Mouse (Mus musculus): ENCODE measurements around the gene Nup107. TPM values are rescaled to one million over a fixed set of nuclear protein-coding genes. Genes with fewer than 3 reads are reported as not detected.

Nup107 gene
- polyA plus RNA-seq, 1 experiment from 2014 or later, result 104 TPM

DNA sequence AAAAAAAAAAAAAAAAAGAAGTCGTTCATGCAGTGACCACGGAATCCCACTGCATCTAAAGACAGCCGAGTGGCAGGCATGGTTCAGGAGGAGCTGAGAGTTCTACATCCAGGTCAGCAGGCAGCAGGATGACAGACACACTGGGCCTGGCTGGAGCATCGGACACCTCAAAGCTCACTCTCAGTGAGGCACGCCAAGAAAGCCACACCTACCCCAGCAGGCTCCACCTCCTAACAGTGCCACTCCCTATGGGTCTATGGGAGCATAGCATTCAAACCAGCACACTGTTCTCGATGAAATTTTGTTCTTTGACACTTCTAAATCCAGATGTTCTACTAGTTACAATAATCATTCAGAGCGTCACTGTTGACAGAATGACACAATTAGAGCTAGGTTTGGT, 5.2 kb upstream of the Nup107 start:
- Histone ChIP-seq H3K4me3 (ENCODE audit: low read depth, low read length) (no peak overlapping the region), H3K4me1 (replicated peaks; ENCODE audit: control insufficient read depth, insufficient read depth, low read length) (no peaks in the 10 kb centered on the region), H3K27ac (ENCODE audit: low read depth, low read length) (no peak overlapping the region), H3K9me3 (ENCODE audit: control insufficient read depth, low read length) (no peaks in the 10 kb centered on the region; the same call in 1 of the 2 replicates), H3K9ac (ENCODE audit: low read length) (no peak overlapping the region), H3K4me2 (ENCODE audit: low read depth, low read length, severe bottlenecking) (no peak overlapping the region), H3K36me3 (ENCODE audit: control insufficient read depth, insufficient read depth, low read length) (no peaks in the 10 kb centered on the region), H3K27me3 (ENCODE audit: control insufficient read depth, insufficient read depth, low read length) (no peaks in the 10 kb centered on the region)
- no peak for ATAC-seq (replicated peaks; ENCODE audit: low FRiP score)
- peak; percentile 34 for DNase-seq (ENCODE audit: low spot score)
- WGBS, result 82% methylated on average over 7 of the region's 7 CpGs

DNA sequence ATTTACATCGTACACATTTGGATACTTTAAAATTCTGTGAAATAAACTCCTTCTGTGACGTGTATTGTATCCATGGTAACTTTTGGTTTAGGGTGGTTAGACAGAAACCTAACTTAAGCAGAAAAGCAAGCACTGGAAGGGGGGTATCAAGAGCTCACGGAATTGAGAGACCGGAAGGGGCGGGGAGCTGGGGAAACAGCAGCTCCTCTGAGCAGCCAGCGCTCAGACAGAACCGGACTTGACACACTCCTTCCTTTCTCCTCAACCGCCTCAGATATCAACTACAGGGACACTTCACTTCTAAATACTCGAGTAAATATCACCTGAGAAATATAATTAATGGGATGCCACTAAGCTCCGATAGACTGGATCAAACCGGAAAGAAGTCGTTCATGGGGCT, 4.6 kb upstream of the Nup107 start:
- 91% methylated on average over 12 of the region's 12 CpGs for WGBS
- Histone ChIP-seq H3K9ac (ENCODE audit: low read length) (no peak overlapping the region), H3K4me2 (ENCODE audit: low read depth, low read length, severe bottlenecking) (no peak overlapping the region), H3K27ac (ENCODE audit: low read depth, low read length) (no peak overlapping the region), H3K4me3 (ENCODE audit: low read depth, low read length) (no peak overlapping the region), H3K36me3 (ENCODE audit: control insufficient read depth, insufficient read depth, low read length) (no peaks in the 10 kb centered on the region), H3K27me3 (ENCODE audit: control insufficient read depth, insufficient read depth, low read length) (no peaks in the 10 kb centered on the region), H3K4me1 (replicated peaks; ENCODE audit: control insufficient read depth, insufficient read depth, low read length) (no peaks in the 10 kb centered on the region), H3K9me3 (ENCODE audit: control insufficient read depth, low read length) (no peaks in the 10 kb centered on the region; the same call in 1 of the 2 replicates)
- DNase-seq (ENCODE audit: low spot score) (peak; percentile 19), ATAC-seq (replicated peaks; ENCODE audit: low FRiP score) (no peak)

DNA sequence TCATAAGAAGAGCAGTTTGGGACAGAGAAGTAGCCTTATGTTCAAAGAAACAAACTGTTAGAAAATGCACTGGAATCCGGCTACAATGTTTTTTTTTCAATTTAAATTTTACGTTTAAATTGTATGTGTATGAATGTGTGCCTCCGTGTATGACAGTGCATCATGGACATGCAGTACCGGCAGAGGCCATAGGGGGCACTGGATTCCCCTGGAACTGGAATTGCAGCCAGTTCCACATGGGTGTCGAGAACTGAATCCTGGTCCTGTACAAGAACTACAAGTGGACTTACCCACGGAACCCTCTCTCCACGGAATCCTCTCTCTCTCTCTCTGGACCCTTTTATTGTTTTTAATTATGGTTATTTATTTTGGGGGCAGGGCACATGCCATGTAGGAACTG, 3.7 kb upstream of the Nup107 start:
- Histone ChIP-seq H3K4me3 (ENCODE audit: low read depth, low read length) (no peak overlapping the region), H3K4me2 (ENCODE audit: low read depth, low read length, severe bottlenecking) (no peak overlapping the region), H3K4me1 (replicated peaks; ENCODE audit: control insufficient read depth, insufficient read depth, low read length) (peaks cover 4% of the 10 kb centered on the region; the same call in 1 of the 2 replicates), H3K27ac (ENCODE audit: low read depth, low read length) (no peak overlapping the region), H3K36me3 (ENCODE audit: control insufficient read depth, insufficient read depth, low read length) (no peaks in the 10 kb centered on the region), H3K9me3 (ENCODE audit: control insufficient read depth, low read length) (no peaks in the 10 kb centered on the region; the same call in 1 of the 2 replicates), H3K27me3 (ENCODE audit: control insufficient read depth, insufficient read depth, low read length) (no peaks in the 10 kb centered on the region), H3K9ac (ENCODE audit: low read length) (no peak overlapping the region)
- DNase-seq (ENCODE audit: low spot score) (peak; percentile 58), ATAC-seq (replicated peaks; ENCODE audit: low FRiP score) (no peak)
- WGBS, result 93% methylated on average over 7 of the region's 7 CpGs

DNA sequence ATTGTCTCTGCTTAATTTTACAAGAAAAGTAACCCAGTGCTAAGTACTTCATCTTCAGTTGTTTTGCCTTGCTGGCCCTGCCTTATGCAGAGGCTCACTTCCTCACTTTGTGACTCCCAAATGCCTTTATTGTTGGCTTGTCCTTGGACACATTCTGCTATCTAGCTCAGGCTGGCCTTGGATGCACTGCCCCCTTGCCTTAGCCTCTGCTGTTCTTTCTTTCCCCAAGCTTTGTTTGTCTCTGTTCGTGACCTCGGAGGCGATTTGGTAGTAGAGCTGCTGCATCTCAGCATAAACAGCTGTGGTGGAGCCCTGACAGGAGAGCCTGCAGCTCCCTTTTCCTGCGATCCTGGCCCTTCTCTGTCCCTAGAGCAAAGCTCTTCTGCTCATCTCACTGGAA, 2.7 kb upstream of the Nup107 start:
- H3K4me2 ChIP-seq (ENCODE audit: low read depth, low read length, severe bottlenecking), result no peak overlapping the region
- DNase-seq (ENCODE audit: low spot score) (peak; percentile 18), ATAC-seq (replicated peaks; ENCODE audit: low FRiP score) (no peak)
- no peaks in the 10 kb centered on the region for H3K36me3 ChIP-seq (ENCODE audit: control insufficient read depth, insufficient read depth, low read length)
- no peak overlapping the region for H3K4me3 ChIP-seq (ENCODE audit: low read depth, low read length)
- WGBS, result 73% methylated on average over 4 of the region's 4 CpGs
- no peaks in the 10 kb centered on the region; the same call in 1 of the 2 replicates for H3K9me3 ChIP-seq (ENCODE audit: control insufficient read depth, low read length)
- H3K4me1 ChIP-seq (replicated peaks; ENCODE audit: control insufficient read depth, insufficient read depth, low read length), result peaks cover 6% of the 10 kb centered on the region; the same call in 1 of the 2 replicates
- H3K27me3 ChIP-seq (ENCODE audit: control insufficient read depth, insufficient read depth, low read length), result no peaks in the 10 kb centered on the region
- no peak overlapping the region for H3K27ac ChIP-seq (ENCODE audit: low read depth, low read length)
- H3K9ac ChIP-seq (ENCODE audit: low read length), result no peak overlapping the region

DNA sequence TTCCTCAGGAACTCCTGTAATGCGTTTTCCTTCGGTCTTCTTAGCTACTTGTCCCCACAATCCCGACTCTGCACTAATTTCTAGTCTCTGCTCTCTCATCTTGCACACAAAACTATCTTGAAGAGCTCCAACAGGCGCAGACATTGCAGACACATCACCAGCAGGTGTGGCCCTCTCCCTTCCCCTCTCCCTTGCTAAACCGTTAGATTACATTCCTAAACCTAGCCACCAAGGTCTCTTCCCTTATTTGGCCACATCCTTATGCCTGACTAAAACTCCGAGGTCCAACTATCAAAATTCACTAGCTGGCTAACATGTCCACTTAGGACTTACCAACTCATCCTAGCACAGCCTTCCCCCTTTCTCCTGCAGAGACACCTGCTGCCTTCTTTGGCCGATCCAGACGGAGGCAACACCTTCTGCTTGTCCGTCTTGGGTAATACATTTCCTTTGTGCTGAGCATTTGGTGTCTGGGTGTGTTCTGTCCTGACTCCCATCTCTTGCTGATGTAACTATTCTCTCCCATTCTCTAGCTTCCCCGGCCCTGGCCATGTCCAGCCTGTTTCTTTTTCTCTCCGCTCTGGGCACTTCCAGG, 1.0 kb upstream of the Nup107 start:
- DNase-seq (ENCODE audit: low spot score) (peak; percentile 49), ATAC-seq (replicated peaks; ENCODE audit: low FRiP score) (no peak)
- H3K36me3 ChIP-seq (ENCODE audit: control insufficient read depth, insufficient read depth, low read length), result no peaks in the 10 kb centered on the region
- WGBS, result 80% methylated on average over 11 of the region's 11 CpGs
- H3K4me1 ChIP-seq (replicated peaks; ENCODE audit: control insufficient read depth, insufficient read depth, low read length), result peaks cover 6% of the 10 kb centered on the region; the same call in 1 of the 2 replicates
- peak overlapping the region; percentile 88; the same call in 1 of the 2 replicates for H3K4me3 ChIP-seq (ENCODE audit: low read depth, low read length)
- H3K9me3 ChIP-seq (ENCODE audit: control insufficient read depth, low read length), result no peaks in the 10 kb centered on the region; the same call in 1 of the 2 replicates
- H3K4me2 ChIP-seq (ENCODE audit: low read depth, low read length, severe bottlenecking), result peak overlapping the region; percentile 44; the same call in 1 of the 2 replicates
- no peaks in the 10 kb centered on the region for H3K27me3 ChIP-seq (ENCODE audit: control insufficient read depth, insufficient read depth, low read length)
- no peak overlapping the region for H3K27ac ChIP-seq (ENCODE audit: low read depth, low read length)
- peak overlapping the region; percentile 20; the same call in 1 of the 2 replicates for H3K9ac ChIP-seq (ENCODE audit: low read length)

DNA sequence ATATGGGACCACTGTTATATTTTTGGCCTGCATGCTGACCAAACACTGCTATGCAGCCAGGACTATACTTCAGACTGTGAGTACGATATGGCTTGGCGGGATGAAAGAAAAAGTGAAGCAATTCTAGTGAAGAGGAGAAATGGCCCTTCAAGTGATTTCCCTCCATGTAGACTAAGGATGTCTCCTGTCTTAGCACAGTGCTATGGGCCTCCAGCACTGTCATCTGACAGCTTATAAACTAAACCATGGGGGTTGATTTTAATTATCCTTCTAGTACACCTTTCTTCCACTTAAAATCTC, 1.4 kb downstream of the Nup107 start:
- no peak overlapping the region; the same call in 1 of the 2 replicates for H3K9ac ChIP-seq (ENCODE audit: low read length)
- H3K36me3 ChIP-seq (ENCODE audit: control insufficient read depth, insufficient read depth, low read length), result peaks cover 6% of the 10 kb centered on the region

DNA sequence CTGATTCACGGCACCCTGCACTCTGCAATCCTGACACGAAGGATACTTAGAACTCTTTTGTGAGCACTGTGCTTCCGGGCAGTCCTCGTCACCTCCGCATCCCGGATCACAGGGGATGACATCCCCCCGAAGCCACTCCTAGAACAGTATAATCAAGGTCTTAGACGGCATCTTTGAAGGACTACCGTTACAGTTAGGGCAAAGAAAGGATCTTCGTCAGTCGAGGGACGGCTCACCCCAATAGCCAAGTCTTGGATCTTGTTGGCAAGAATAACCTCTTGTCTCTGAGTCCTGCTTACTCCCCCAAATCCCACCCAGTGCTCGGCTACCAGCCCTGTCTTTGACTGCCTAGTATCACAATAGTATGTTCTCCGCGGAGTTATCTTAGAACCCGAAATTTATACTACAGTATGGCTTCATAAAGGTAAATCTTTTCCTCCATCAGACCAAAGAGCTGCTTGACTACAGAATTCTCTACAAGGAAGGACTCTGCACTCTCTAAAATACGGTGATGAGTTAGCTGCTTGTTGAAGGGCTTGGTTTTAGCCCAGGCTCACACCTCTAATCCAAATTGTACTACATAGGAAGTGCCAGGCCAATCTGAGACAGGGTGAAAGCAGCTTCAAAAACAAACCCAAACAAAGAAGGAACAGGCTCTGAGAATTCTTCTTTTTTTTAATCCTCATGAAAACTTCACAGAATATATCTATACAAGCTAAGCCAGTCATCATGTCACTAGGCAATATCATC, 1.9 kb downstream of the Nup107 start:
- Histone ChIP-seq H3K4me2 (ENCODE audit: low read depth, low read length, severe bottlenecking) (no peak overlapping the region), H3K4me3 (ENCODE audit: low read depth, low read length) (no peak overlapping the region)

More for the DNA sequence above, 1.4 kb downstream of the Nup107 start:
- Histone ChIP-seq H3K4me2 (ENCODE audit: low read depth, low read length, severe bottlenecking) (peak overlapping the region; percentile 69; the same call in 1 of the 2 replicates), H3K9me3 (ENCODE audit: control insufficient read depth, low read length) (no peaks in the 10 kb centered on the region), H3K27me3 (ENCODE audit: control insufficient read depth, insufficient read depth, low read length) (no peaks in the 10 kb centered on the region), H3K4me1 (replicated peaks; ENCODE audit: control insufficient read depth, insufficient read depth, low read length) (peaks cover 6% of the 10 kb centered on the region; the same call in 1 of the 2 replicates), H3K27ac (ENCODE audit: low read depth, low read length) (no peak overlapping the region), H3K4me3 (ENCODE audit: low read depth, low read length) (peak overlapping the region; percentile 88; the same call in 1 of the 2 replicates)
- no peak for DNase-seq (ENCODE audit: low spot score)
- no peak for ATAC-seq (replicated peaks; ENCODE audit: low FRiP score)
- 95% methylated on average over 2 of the region's 2 CpGs for WGBS

DNA sequence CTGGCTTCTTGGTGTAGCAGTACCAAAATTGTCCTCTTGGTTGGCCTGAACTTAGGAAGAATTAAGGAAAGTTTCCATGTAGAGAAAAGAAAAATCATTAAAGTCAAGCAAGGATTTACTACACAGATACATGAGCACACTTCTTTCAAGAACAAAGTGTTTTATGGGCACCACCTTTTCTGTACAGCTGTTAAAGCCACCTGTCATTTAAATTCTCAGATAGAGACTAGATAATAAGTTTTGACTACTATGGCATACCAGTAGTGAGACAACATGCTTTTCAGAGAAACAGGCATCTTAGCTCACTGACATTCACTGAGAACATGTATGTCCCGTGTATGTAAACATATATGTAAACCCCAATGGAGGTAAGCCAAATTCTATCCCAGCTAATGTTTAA, 2.5 kb downstream of the Nup107 start:
- no peak overlapping the region for H3K4me3 ChIP-seq (ENCODE audit: low read depth, low read length)
- ATAC-seq (replicated peaks; ENCODE audit: low FRiP score) (no peak), DNase-seq (ENCODE audit: low spot score) (no peak)
- H3K9ac ChIP-seq (ENCODE audit: low read length), result no peak overlapping the region
- no peak overlapping the region for H3K4me2 ChIP-seq (ENCODE audit: low read depth, low read length, severe bottlenecking)
- no peak overlapping the region for H3K27ac ChIP-seq (ENCODE audit: low read depth, low read length)
- H3K27me3 ChIP-seq (ENCODE audit: control insufficient read depth, insufficient read depth, low read length), result no peaks in the 10 kb centered on the region
- no peaks in the 10 kb centered on the region for H3K9me3 ChIP-seq (ENCODE audit: control insufficient read depth, low read length)
- H3K36me3 ChIP-seq (ENCODE audit: control insufficient read depth, insufficient read depth, low read length), result peaks cover 10% of the 10 kb centered on the region
- WGBS, result 95% methylated on average over 1 of the region's 1 CpGs
- peaks cover 6% of the 10 kb centered on the region; the same call in 1 of the 2 replicates for H3K4me1 ChIP-seq (replicated peaks; ENCODE audit: control insufficient read depth, insufficient read depth, low read length)

More for the DNA sequence above, 1.9 kb downstream of the Nup107 start:
- H3K27ac ChIP-seq (ENCODE audit: low read depth, low read length), result no peak overlapping the region
- DNase-seq (ENCODE audit: low spot score) (peak; percentile 33), ATAC-seq (replicated peaks; ENCODE audit: low FRiP score) (no peak)
- WGBS, result 95% methylated on average over 17 of the region's 17 CpGs
- no peaks in the 10 kb centered on the region for H3K9me3 ChIP-seq (ENCODE audit: control insufficient read depth, low read length)
- peaks cover 6% of the 10 kb centered on the region; the same call in 1 of the 2 replicates for H3K4me1 ChIP-seq (replicated peaks; ENCODE audit: control insufficient read depth, insufficient read depth, low read length)
- H3K9ac ChIP-seq (ENCODE audit: low read length), result no peak overlapping the region
- peaks cover 9% of the 10 kb centered on the region for H3K36me3 ChIP-seq (ENCODE audit: control insufficient read depth, insufficient read depth, low read length)
- no peaks in the 10 kb centered on the region for H3K27me3 ChIP-seq (ENCODE audit: control insufficient read depth, insufficient read depth, low read length)

Measured in forebrain, embryonic 11.5 days (tissue).